Mouse (Mus musculus): ENCODE measurements at regions not wholly inside any gene's neighbourhood (a gene's known extent, or its start where the extent isn't known, plus 50 kb on each side); places are given as distances from the start of the nearest gene placed in this dataset.

GRCm38 (mm10) chr4:88954045-88954444 lies 74.0 kb upstream of the Ifne start:
- 70% methylated on average over 3 of the region's 3 CpGs for WGBS (ENCODE audit: insufficient replicate concordance)
- H3K36me3 ChIP-seq (replicated peaks; ENCODE audit: control insufficient read depth, insufficient read depth, low read depth), result no peaks in the 10 kb centered on the region
- no peak overlapping the region for H3K27ac ChIP-seq
- no peak overlapping the region for H3K9ac ChIP-seq (replicated peaks)
- no peak overlapping the region for H3K4me3 ChIP-seq (ENCODE audit: insufficient read depth in 1 of 2, low read depth in 2 of 2, low read length in 2 of 2)
- no peaks in the 10 kb centered on the region for H3K27me3 ChIP-seq (ENCODE audit: control insufficient read depth, insufficient read depth, low read length)
- no peaks in the 10 kb centered on the region for H3K9me3 ChIP-seq (ENCODE audit: control insufficient read depth, low read length)
- ATAC-seq (ENCODE audit: insufficient read depth), result no peak
- DNase-seq (ENCODE audit: low read depth in 3 of 3, low spot score in 3 of 3), result no peak
- TF ChIP-seq EP300 (IDR thresholded peaks at IDR 0.05; ENCODE audit: low read depth) (no peak), CTCF (IDR thresholded peaks at IDR 0.05; ENCODE audit: low read depth) (no peak)
- H3K4me2 ChIP-seq (ENCODE audit: low read depth), result no peak overlapping the region
- peaks cover 0 to 3% of the 10 kb centered on the region in 2 experiments; a peak in 1 of 4 replicates for H3K4me1 ChIP-seq (replicated peaks; ENCODE audit: control insufficient read depth in 2 of 2, insufficient read depth in 2 of 2, low read length in 1 of 2)

GRCm38 (mm10) chr4:88951034-88951336 lies 71.0 kb upstream of the Ifne start:
- WGBS (ENCODE audit: insufficient replicate concordance), result 32% methylated on average over 1 of the region's 1 CpGs
- no peak for TF ChIP-seq CTCF (IDR thresholded peaks at IDR 0.05; ENCODE audit: low read depth)
- TF ChIP-seq EP300 (IDR thresholded peaks at IDR 0.05; ENCODE audit: low read depth), result no peak
- no peaks in the 10 kb centered on the region for H3K9me3 ChIP-seq (ENCODE audit: control insufficient read depth, low read length)
- no peak overlapping the region for H3K9ac ChIP-seq (replicated peaks)
- DNase-seq (ENCODE audit: low read depth in 3 of 3, low spot score in 3 of 3), result no peak
- no peak overlapping the region for H3K4me3 ChIP-seq (ENCODE audit: insufficient read depth in 1 of 2, low read depth in 2 of 2, low read length in 2 of 2)
- no peaks in the 10 kb centered on the region for H3K4me1 ChIP-seq (replicated peaks; ENCODE audit: control insufficient read depth in 2 of 2, insufficient read depth in 2 of 2, low read length in 1 of 2)
- no peaks in the 10 kb centered on the region for H3K27me3 ChIP-seq (ENCODE audit: control insufficient read depth, insufficient read depth, low read length)
- H3K4me2 ChIP-seq (ENCODE audit: low read depth), result no peak overlapping the region
- H3K36me3 ChIP-seq (replicated peaks; ENCODE audit: control insufficient read depth, insufficient read depth, low read depth), result no peaks in the 10 kb centered on the region
- no peak for ATAC-seq (ENCODE audit: insufficient read depth)
- H3K27ac ChIP-seq, result no peak overlapping the region

GRCm38 (mm10) chr4:88950181-88951033 lies 70.4 kb upstream of the Ifne start:
- H3K27ac ChIP-seq, result no peak overlapping the region
- H3K27me3 ChIP-seq (ENCODE audit: control insufficient read depth, insufficient read depth, low read length), result no peaks in the 10 kb centered on the region
- WGBS (ENCODE audit: insufficient replicate concordance), result 48% methylated on average over 12 of the region's 12 CpGs
- H3K4me2 ChIP-seq (ENCODE audit: low read depth), result no peak overlapping the region
- H3K9ac ChIP-seq (replicated peaks), result no peak overlapping the region
- ATAC-seq (ENCODE audit: insufficient read depth) (no peak), DNase-seq (ENCODE audit: low read depth in 3 of 3, low spot score in 3 of 3) (no peak)
- no peaks in the 10 kb centered on the region for H3K4me1 ChIP-seq (replicated peaks; ENCODE audit: control insufficient read depth in 2 of 2, insufficient read depth in 2 of 2, low read length in 1 of 2)
- no peak overlapping the region for H3K4me3 ChIP-seq (ENCODE audit: insufficient read depth in 1 of 2, low read depth in 2 of 2, low read length in 2 of 2)
- TF ChIP-seq CTCF (IDR thresholded peaks at IDR 0.05; ENCODE audit: low read depth), result no peak
- TF ChIP-seq EP300 (IDR thresholded peaks at IDR 0.05; ENCODE audit: low read depth), result no peak
- no peaks in the 10 kb centered on the region for H3K36me3 ChIP-seq (replicated peaks; ENCODE audit: control insufficient read depth, insufficient read depth, low read depth)
- H3K9me3 ChIP-seq (ENCODE audit: control insufficient read depth, low read length), result no peaks in the 10 kb centered on the region

DNA sequence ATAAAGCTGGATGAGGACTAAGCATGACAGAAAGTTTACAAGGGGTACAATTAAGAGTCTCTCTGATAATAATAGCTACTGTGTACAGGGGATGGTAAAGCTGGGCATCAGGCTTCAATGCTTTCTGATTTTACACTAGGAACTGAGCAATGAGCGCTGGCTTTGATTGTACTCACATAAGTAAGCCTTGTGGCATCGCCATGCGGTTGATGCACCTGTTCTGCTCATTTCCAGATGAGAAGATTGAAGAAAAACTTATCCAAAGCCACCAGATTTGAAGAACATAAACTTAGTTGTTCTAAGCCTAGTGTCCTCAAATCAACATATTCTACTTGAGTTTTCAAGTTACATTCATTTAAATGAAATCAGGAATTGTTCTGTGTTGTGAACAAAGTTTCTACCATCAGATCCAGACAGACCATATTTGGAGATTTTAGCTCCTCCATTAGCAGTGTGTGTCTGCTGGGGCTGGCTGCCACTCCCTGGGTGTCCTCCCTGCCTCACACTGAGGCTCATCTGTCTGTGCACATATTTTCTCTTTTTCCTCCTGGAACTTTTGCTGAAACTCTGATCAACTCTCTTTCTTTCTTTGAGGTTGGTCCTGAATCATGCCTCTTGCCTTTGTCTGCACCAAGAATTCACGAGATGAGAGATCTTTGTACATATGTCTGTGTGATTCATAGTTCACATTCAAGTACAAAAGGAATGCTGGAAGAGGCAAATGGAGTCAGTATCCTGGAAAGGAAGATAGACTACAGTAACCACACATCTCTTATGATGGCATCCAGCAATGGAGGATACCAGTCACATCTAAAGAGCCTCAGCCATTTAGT lies 68.2 kb upstream of the Ifne start:
- TF ChIP-seq CTCF (IDR thresholded peaks at IDR 0.05; ENCODE audit: low read depth) (no peak), EP300 (IDR thresholded peaks at IDR 0.05; ENCODE audit: low read depth) (no peak)

GRCm38 (mm10) chr4:88941955-88942354 lies 62.0 kb upstream of the Ifne start:
- Histone ChIP-seq H3K9me3 (ENCODE audit: control insufficient read depth, low read length) (no peaks in the 10 kb centered on the region), H3K36me3 (replicated peaks; ENCODE audit: control insufficient read depth, insufficient read depth, low read depth) (no peaks in the 10 kb centered on the region), H3K27me3 (ENCODE audit: control insufficient read depth, insufficient read depth, low read length) (peaks cover 9% of the 10 kb centered on the region), H3K4me3 (ENCODE audit: insufficient read depth in 1 of 2, low read depth in 2 of 2, low read length in 2 of 2) (no peak overlapping the region), H3K4me1 (replicated peaks; ENCODE audit: control insufficient read depth in 2 of 2, insufficient read depth in 2 of 2, low read length in 1 of 2) (no peaks in the 10 kb centered on the region), H3K4me2 (ENCODE audit: low read depth) (no peak overlapping the region), H3K9ac (replicated peaks) (no peak overlapping the region), H3K27ac (no peak overlapping the region)
- 82% methylated on average over 4 of the region's 4 CpGs for WGBS (ENCODE audit: insufficient replicate concordance)
- ATAC-seq (ENCODE audit: insufficient read depth), result no peak
- no peak for DNase-seq (ENCODE audit: low read depth in 3 of 3, low spot score in 3 of 3)
- TF ChIP-seq CTCF (IDR thresholded peaks at IDR 0.05; ENCODE audit: low read depth) (no peak), EP300 (IDR thresholded peaks at IDR 0.05; ENCODE audit: low read depth) (no peak)

More for the DNA sequence above, 68.2 kb upstream of the Ifne start:
- Histone ChIP-seq H3K27me3 (ENCODE audit: control insufficient read depth, insufficient read depth, low read length) (no peaks in the 10 kb centered on the region), H3K4me3 (ENCODE audit: insufficient read depth in 1 of 2, low read depth in 2 of 2, low read length in 2 of 2) (no peak overlapping the region), H3K4me2 (ENCODE audit: low read depth) (no peak overlapping the region), H3K9me3 (ENCODE audit: control insufficient read depth, low read length) (no peaks in the 10 kb centered on the region), H3K27ac (no peak overlapping the region), H3K4me1 (replicated peaks; ENCODE audit: control insufficient read depth in 2 of 2, insufficient read depth in 2 of 2, low read length in 1 of 2) (no peaks in the 10 kb centered on the region), H3K9ac (replicated peaks) (no peak overlapping the region), H3K36me3 (replicated peaks; ENCODE audit: control insufficient read depth, insufficient read depth, low read depth) (no peaks in the 10 kb centered on the region)
- 59% methylated on average over 4 of the region's 4 CpGs for WGBS (ENCODE audit: insufficient replicate concordance)
- DNase-seq (ENCODE audit: low read depth in 3 of 3, low spot score in 3 of 3) (no peak), ATAC-seq (ENCODE audit: insufficient read depth) (no peak)
